Mouse (Mus musculus): ENCODE results near the gene Mob2.

- TF ChIP-seq CTCF (IDR thresholded peaks at IDR 0.05; ENCODE audit: control insufficient read depth, insufficient read depth, low read length) (no peak), POLR2A (IDR thresholded peaks at IDR 0.05; ENCODE audit: borderline replicate concordance, control insufficient read depth, low read depth, low read length) (no peak)
Observed at GRCm38 (mm10) chr7:142025926-142026325, 34.9 kb downstream of the Mob2 start.

Measured in bone marrow, adult 2 months (tissue).